Mouse (Mus musculus) left cerebral cortex, adult 11 months (tissue): ENCODE data around the gene Gm9044.
"Not testable (repeated sequence)": the region's sequence is repeated elsewhere in the genome, so short reads cannot be mapped to it uniquely, and the experiment has no call there.

Source experiments
- DNase-seq: peaks from one replicate; pipeline ENCODE4 v3.0.0; 2022; ENCODE audit warnings: low spot score

The Gm9044 gene

GRCm38 (mm10) chr10:118332308-118332707, at the start of gene Gm9044:
Gm9044 (minus strand) TSS chr10:118332408.
- not testable (repeated sequence) for DNase-seq

DNA sequence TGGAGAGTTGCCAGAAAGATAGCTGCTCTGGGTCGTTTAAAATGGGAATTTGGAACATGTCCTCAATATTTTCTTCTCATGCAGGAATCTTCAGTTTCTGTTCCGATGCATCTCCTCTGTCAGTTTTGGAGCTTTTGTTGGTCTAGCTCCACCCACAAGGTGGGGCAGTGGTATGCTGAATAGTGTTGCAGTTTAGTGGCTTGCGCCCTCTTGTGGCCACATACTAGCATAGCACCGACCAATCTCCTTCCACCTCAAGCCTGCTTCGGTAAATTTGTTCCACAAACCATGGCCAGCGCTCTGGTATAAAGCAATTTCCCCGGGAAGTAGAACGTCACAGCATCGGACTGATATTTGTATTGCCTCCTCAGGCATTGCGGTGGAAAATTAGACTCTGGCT, 38.2 kb upstream of the Gm9044 start:
- peak; percentile 73 for DNase-seq

- no peak for DNase-seq
Observed at GRCm38 (mm10) chr10:118369518-118369917, 37.3 kb upstream of the Gm9044 start.

- DNase-seq: not testable (repeated sequence)
Observed at GRCm38 (mm10) chr10:118354005-118354404, 21.8 kb upstream of the Gm9044 start, which contains the start of gene Gm9049. Gm9049 (minus strand) TSS chr10:118354105.

DNA sequence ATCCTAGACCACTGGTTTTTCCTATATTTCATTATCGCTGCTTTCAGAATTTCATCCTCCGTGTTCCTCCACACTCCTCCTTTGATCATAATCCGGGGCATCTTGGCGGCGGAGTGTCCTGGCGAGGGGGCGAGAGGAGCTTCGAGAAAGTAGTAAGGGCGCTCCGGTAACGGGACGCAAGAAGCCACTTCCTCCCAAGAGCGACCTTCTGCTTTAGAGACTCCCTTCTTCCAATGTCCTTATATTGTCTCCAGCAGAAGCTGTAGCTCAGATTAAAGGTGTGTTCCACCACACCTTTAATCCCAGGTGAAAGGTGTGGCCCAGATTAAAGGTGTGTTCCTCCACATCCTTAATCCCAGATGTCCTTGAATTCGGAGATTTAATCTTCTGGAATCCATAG, 16.4 kb upstream of the Gm9044 start, which contains the start of gene Gm9048:
TSS of gene Gm9048 (minus strand) at position 101 of the 400 bp plus-strand sequence.
- DNase-seq: not testable (repeated sequence)

GRCm38 (mm10) chr10:118343155-118343554, 10.9 kb upstream of the Gm9044 start, which contains the start of gene Gm9046:
Gm9046 (minus strand) TSS chr10:118343255.
- DNase-seq: not testable (repeated sequence)

DNA sequence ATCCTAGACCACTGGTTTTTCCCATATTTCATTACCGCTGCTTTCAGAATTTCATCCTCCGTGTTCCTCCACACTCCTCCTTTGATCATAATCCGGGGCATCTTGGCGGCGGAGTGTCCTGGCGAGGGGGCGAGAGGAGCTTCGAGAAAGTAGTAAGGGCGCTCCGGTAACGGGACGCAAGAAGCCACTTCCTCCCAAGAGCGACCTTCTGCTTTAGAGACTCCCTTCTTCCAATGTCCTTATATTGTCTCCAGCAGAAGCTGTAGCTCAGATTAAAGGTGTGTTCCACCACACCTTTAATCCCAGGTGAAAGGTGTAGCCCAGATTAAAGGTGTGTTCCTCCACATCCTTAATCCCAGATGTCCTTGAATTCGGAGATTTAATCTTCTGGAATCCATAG, 5.5 kb upstream of the Gm9044 start, which contains the start of gene Gm9045:
TSS of gene Gm9045 (minus strand) at position 101 of the 400 bp plus-strand sequence.
- DNase-seq: not testable (repeated sequence)

DNA sequence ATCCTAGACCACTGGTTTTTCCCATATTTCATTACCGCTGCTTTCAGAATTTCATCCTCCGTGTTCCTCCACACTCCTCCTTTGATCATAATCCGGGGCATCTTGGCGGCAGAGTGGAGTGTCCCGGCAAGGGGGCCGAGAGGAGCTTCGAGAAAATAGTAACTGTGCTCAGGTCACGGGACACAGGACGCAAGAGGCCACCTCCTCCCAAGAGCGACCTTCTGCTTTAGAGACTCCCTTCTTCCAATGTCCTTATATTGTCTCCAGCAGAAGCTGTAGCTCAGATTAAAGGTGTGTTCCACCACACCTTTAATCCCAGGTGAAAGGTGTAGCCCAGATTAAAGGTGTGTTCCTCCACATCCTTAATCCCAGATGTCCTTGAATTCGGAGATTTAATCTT, 5.3 kb downstream of the Gm9044 start, which contains the start of gene Gm9040:
TSS of gene Gm9040 (minus strand) at position 101 of the 400 bp plus-strand sequence.
- DNase-seq: not testable (repeated sequence)

- DNase-seq: no peak
Observed at GRCm38 (mm10) chr10:118319024-118319423, 13.2 kb downstream of the Gm9044 start.

- DNase-seq: not testable (repeated sequence)
Observed at GRCm38 (mm10) chr10:118302133-118302532, 30.1 kb downstream of the Gm9044 start.

GRCm38 (mm10) chr10:118294938-118295337, 37.3 kb downstream of the Gm9044 start, which contains the start of gene Iltifb:
Iltifb (minus strand) TSS chr10:118295038.
- DNase-seq: no peak

GRCm38 (mm10) chr10:118283016-118283415, 49.2 kb downstream of the Gm9044 start:
- not testable (repeated sequence) for DNase-seq

DNA sequence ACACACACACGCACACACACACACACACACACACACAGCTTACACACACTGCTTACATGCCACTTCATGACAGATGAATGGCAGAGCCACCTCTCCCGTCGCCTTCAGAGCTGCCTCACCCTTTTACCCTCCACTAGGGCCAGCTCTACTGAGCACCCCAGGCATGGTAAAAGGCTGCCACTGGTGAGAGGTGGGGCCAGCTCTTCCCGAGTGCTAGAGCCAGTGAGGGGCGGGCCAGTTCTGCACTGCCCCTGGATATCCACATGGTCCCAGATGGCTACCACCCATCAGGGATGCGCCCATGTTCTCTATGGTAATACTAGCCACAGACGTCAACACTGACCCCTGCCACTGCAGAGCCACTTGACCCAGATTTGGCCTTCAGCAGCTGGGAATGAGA, 49.6 kb downstream of the Gm9044 start:
- not testable (repeated sequence) for DNase-seq
